Mouse (Mus musculus): ENCODE results near the gene Rpl34.

DNA sequence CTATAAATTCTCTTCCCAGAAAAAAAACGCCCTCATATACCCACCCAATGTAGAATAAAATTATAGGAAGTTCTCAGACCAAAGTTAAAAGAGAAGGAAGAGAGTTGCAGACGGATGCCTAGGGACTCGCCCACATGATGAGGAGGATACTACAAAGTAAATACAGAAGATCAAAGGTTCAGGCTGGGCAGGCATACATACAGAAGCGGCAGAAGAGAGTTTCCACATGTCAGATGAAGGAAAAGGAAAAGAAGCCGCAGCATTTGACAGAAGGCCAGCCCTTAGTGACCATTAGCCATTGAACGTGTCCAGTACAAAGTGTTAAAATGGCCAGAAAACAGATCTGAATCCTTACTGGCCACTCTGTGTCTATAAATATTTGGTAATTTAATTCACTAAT is 17.3 kb downstream of the Rpl34 start:
- TF ChIP-seq CTCF (IDR thresholded peaks at IDR 0.05; ENCODE audit: low read depth, low read length) (no peak), POLR2A (IDR thresholded peaks at IDR 0.05; ENCODE audit: borderline replicate concordance, low read depth, low read length) (no peak)

Data from bone marrow macrophage, adult 2 months (primary cell).